Mouse (Mus musculus): ENCODE data around the gene Cdh23. TPM values are rescaled to one million over a fixed set of nuclear protein-coding genes. Genes with fewer than 3 reads are reported as not detected.

Gene Cdh23
- polyA plus RNA-seq, 1 experiment from 2014 or later, result 0.25 TPM

DNA sequence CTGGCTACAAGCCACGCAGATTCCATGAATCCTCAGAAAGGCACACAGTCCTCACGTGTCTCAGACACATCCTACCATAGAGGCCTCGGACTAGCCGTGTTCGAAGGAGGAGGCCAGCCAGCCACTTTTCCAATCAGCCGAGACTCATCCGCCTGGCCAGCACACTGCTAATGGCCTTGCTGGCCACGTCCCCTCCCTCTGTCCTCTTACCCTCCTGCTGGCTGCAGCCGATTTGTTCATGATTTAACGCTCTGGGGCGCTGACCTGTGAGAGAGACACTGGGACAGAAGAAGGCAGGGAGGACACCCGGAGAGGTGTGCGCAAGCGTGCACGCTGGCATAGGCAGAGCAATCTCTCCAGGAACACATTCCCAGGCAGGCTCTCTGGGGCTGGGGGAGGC is 115.6 kb downstream of the Cdh23 start:
- Histone ChIP-seq H3K4me3 (replicated peaks; ENCODE audit: low read depth, low read length) (no peak overlapping the region), H3K9me3 (replicated peaks; ENCODE audit: low read length) (no peaks in the 10 kb centered on the region), H3K4me1 (replicated peaks; ENCODE audit: insufficient read depth, low read length) (no peaks in the 10 kb centered on the region), H3K27me3 (ENCODE audit: insufficient read depth, low read length) (0 out of 2 replicates have a peak, but pooled peaks cover 4% of the 10 kb centered on the region), H3K36me3 (ENCODE audit: insufficient read depth, low read length) (no peaks in the 10 kb centered on the region), H3K27ac (no peak overlapping the region), H3K9ac (ENCODE audit: low read depth, low read length) (no peak overlapping the region), H3K4me2 (ENCODE audit: low read length) (no peak overlapping the region)
- no peak for TF ChIP-seq CTCF (IDR thresholded peaks at IDR 0.05; ENCODE audit: low read depth)
- DNase-seq (ENCODE audit: low spot score) (no peak), ATAC-seq (replicated peaks; ENCODE audit: low FRiP score, low read depth) (no peak)
- 48% methylated on average over 15 of the region's 15 CpGs for WGBS

DNA sequence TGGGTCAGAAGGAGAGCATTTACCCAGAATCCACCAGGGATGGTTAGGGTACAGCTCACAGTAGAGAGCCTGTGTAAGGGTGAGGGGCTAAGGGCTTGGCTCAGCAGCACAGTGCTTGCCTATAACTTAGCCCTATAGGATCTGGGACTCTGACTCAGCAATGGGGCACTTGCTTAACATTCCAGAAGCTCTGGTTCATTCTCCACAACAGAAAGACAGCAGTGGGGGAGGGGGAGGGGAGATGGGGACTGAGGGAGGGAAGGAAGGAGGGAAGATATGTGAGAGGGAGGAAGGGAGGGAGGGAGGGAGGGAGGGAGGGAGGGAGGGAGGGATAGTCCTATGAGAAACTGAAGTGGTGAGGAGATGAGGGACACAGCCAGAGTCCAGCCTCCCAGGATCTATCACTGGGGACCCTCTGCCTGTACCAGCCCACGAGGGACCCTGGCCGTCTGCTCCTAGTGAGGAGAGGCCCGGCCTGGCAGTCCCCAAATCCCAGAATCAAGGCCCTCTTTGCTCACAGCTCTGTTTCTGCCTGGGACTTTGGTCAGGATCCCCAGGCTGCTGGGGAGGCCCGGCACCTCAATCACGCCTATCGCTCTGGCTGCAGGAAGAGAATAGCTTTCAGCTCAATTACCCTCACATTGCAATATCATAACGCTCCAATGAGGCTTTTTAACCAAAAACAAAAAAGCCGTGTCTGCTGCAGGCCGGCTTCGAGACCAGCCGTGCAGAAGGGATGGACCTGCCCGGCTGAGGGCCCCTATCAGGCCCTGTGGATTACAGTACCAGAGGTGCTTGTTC is 117.4 kb downstream of the Cdh23 start:
- TF ChIP-seq CTCF (IDR thresholded peaks at IDR 0.05; ENCODE audit: low read depth), result no peak
- DNase-seq (ENCODE audit: low spot score), result no peak
- H3K9ac ChIP-seq (ENCODE audit: low read depth, low read length), result no peak overlapping the region

DNA sequence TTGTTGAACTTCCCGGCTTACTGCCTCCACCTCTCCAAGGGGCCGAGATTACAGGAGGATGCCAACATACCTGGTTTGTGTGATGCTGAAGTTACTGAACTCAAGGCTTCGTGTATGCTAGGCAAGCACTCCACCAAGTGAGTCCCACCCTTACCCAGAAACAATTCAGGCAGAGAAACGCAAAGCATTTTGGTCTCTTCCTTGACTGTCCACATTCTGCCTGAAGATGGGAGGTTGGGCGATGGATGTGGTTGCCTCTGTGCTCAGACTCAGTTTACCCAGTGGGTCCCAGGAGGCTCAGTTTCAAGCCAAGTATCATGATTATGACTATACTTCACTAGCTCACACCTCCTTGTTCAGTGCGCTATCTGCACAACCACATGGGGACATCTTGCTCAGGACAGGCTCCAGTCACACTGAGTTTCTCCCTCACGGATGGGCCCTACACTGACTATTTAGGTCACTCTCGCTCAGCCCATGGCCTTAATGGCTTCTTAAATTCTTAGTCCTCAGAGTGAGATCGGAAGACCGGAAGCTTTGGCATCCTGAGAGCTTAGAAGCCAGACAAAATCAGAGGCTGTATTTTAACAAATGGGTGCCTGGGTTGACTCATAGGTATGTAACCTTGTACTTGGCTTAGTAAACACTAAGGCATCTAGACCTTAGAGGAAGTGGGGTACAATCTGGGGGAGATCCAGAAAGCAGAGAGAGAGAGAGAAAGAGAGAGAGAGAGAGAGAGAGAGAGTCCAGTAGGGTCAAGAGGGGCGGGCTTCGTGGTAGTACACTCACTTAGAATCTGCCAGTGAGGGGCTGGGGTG is 118.2 kb downstream of the Cdh23 start:
- no peaks in the 10 kb centered on the region for H3K36me3 ChIP-seq (ENCODE audit: insufficient read depth, low read length)
- H3K9me3 ChIP-seq (replicated peaks; ENCODE audit: low read length), result no peaks in the 10 kb centered on the region; the same call in 1 of the 2 replicates
- H3K4me1 ChIP-seq (replicated peaks; ENCODE audit: insufficient read depth, low read length), result no peaks in the 10 kb centered on the region
- DNase-seq (ENCODE audit: low spot score) (no peak), ATAC-seq (replicated peaks; ENCODE audit: low FRiP score, low read depth) (no peak)
- H3K9ac ChIP-seq (ENCODE audit: low read depth, low read length), result no peak overlapping the region
- WGBS, result 87% methylated on average over 12 of the region's 12 CpGs
- H3K27me3 ChIP-seq (ENCODE audit: insufficient read depth, low read length), result no peaks in the 10 kb centered on the region
- H3K4me2 ChIP-seq (ENCODE audit: low read length), result no peak overlapping the region
- H3K4me3 ChIP-seq (replicated peaks; ENCODE audit: low read depth, low read length), result no peak overlapping the region
- no peak for TF ChIP-seq CTCF (IDR thresholded peaks at IDR 0.05; ENCODE audit: low read depth)
- H3K27ac ChIP-seq, result no peak overlapping the region

More for the DNA sequence above, 117.4 kb downstream of the Cdh23 start:
- H3K27ac ChIP-seq, result no peak overlapping the region
- no peak for ATAC-seq (replicated peaks; ENCODE audit: low FRiP score, low read depth)
- no peak overlapping the region for H3K4me3 ChIP-seq (replicated peaks; ENCODE audit: low read depth, low read length)
- H3K27me3 ChIP-seq (ENCODE audit: insufficient read depth, low read length), result no peaks in the 10 kb centered on the region
- no peaks in the 10 kb centered on the region; the same call in 1 of the 2 replicates for H3K9me3 ChIP-seq (replicated peaks; ENCODE audit: low read length)
- 83% methylated on average over 12 of the region's 12 CpGs for WGBS
- H3K4me2 ChIP-seq (ENCODE audit: low read length), result no peak overlapping the region
- H3K4me1 ChIP-seq (replicated peaks; ENCODE audit: insufficient read depth, low read length), result no peaks in the 10 kb centered on the region
- H3K36me3 ChIP-seq (ENCODE audit: insufficient read depth, low read length), result no peaks in the 10 kb centered on the region

DNA sequence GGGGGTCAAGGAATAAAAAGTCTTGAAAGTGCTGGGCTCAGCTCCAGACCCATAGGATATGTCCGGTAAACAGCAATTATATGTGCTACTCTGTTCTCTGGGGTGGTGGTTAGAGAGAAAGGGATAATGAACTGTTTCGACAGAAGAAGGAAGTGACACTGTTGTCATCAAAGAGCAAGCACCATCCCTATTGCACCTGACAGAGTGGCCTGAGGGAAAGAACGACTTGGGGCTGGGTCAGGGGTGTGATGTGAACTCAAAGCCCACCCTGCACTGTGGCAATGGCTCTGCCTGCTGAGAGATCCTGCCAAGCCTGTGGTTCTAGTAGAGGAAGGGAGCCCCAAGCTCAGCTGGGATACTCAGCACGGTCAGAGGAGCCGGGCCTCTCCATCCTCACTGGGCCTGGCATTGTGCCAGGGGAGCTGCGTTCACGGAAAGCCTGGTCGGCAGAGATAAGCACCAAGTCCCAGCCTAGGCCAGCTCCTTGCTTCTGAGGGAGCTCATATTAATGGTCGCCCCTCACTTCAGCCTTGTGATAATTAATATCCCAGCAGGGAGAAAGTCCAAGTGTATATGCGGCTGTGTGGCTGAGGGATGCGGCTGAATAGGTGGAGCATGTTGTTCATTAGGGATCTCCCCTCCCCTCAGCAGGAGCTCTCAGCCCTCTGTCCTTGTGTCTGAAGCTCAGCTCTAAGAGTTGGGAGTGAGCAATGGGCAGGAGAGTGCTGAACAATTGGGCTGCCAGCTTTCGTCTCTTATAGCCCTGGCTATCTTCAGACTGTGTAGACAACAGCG is 119.0 kb downstream of the Cdh23 start:
- no peaks in the 10 kb centered on the region for H3K4me1 ChIP-seq (replicated peaks; ENCODE audit: insufficient read depth, low read length)
- H3K9ac ChIP-seq (ENCODE audit: low read depth, low read length), result no peak overlapping the region
- H3K27me3 ChIP-seq (ENCODE audit: insufficient read depth, low read length), result no peaks in the 10 kb centered on the region
- ATAC-seq (replicated peaks; ENCODE audit: low FRiP score, low read depth), result no peak
- H3K36me3 ChIP-seq (ENCODE audit: insufficient read depth, low read length), result no peaks in the 10 kb centered on the region
- peak; percentile 63 for DNase-seq (ENCODE audit: low spot score)
- no peak overlapping the region for H3K27ac ChIP-seq
- no peak overlapping the region for H3K4me3 ChIP-seq (replicated peaks; ENCODE audit: low read depth, low read length)
- H3K9me3 ChIP-seq (replicated peaks; ENCODE audit: low read length), result no peaks in the 10 kb centered on the region; the same call in 1 of the 2 replicates
- no peak overlapping the region for H3K4me2 ChIP-seq (ENCODE audit: low read length)
- WGBS, result 37% methylated on average over 13 of the region's 13 CpGs
- no peak for TF ChIP-seq CTCF (IDR thresholded peaks at IDR 0.05; ENCODE audit: low read depth)

DNA sequence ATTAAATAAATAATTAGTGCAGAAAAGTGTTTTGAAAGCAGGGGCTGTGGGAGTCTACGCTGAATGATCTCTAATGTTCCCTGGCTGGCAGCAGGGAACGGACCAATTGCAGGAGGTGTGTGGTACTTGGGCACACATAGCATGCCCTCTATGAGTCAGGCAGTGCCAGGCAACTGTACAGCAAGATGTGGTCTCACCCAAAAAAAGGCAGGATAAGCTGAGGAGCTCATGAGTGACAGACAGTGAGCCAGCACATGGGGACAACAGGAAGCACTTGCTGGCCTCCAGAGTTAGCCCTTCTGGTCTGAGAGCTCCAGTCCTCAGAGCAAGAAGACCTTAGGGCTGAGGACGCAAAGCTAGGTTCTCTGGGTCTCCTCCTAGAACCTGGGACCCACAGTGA is 121.4 kb downstream of the Cdh23 start:
- Histone ChIP-seq H3K4me3 (replicated peaks; ENCODE audit: low read depth, low read length) (no peak overlapping the region), H3K4me2 (ENCODE audit: low read length) (no peak overlapping the region), H3K27me3 (ENCODE audit: insufficient read depth, low read length) (no peaks in the 10 kb centered on the region), H3K9me3 (replicated peaks; ENCODE audit: low read length) (no peaks in the 10 kb centered on the region; the same call in 1 of the 2 replicates), H3K27ac (no peak overlapping the region), H3K36me3 (ENCODE audit: insufficient read depth, low read length) (no peaks in the 10 kb centered on the region), H3K4me1 (replicated peaks; ENCODE audit: insufficient read depth, low read length) (no peaks in the 10 kb centered on the region), H3K9ac (ENCODE audit: low read depth, low read length) (no peak overlapping the region)
- no peak for TF ChIP-seq CTCF (IDR thresholded peaks at IDR 0.05; ENCODE audit: low read depth)
- ATAC-seq (replicated peaks; ENCODE audit: low FRiP score, low read depth), result no peak
- WGBS, result 81% methylated on average over 3 of the region's 3 CpGs
- no peak for DNase-seq (ENCODE audit: low spot score)

DNA sequence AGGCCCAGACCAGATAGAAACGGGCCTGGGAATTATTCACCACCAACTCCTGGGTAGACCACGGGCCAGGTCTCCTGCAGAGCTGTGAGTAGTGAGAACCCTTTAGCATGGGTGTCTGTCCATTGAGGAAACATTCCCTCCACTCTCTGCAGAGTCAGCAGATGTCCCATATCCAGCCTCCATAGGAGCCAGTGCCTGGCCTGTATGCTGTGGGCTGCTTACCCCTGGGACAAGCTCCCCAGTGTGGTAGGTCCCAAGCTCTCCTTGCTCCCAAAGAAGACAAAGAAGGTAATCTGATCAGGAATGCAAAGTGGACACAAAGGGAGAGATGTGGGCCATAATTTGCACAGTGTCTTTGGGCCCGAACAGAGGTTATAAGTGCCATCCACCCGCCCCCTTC is 124.8 kb downstream of the Cdh23 start:
- Histone ChIP-seq H3K36me3 (ENCODE audit: insufficient read depth, low read length) (no peaks in the 10 kb centered on the region), H3K9me3 (replicated peaks; ENCODE audit: low read length) (no peaks in the 10 kb centered on the region; the same call in 1 of the 2 replicates), H3K4me2 (ENCODE audit: low read length) (no peak overlapping the region), H3K4me3 (replicated peaks; ENCODE audit: low read depth, low read length) (no peak overlapping the region), H3K27me3 (ENCODE audit: insufficient read depth, low read length) (no peaks in the 10 kb centered on the region), H3K27ac (no peak overlapping the region), H3K9ac (ENCODE audit: low read depth, low read length) (no peak overlapping the region), H3K4me1 (replicated peaks; ENCODE audit: insufficient read depth, low read length) (no peaks in the 10 kb centered on the region)
- 50% methylated on average over 4 of the region's 4 CpGs for WGBS
- no peak for TF ChIP-seq CTCF (IDR thresholded peaks at IDR 0.05; ENCODE audit: low read depth)
- no peak for DNase-seq (ENCODE audit: low spot score)
- ATAC-seq (replicated peaks; ENCODE audit: low FRiP score, low read depth), result no peak

All from kidney, postnatal 0 days (tissue).